Mouse (Mus musculus): ENCODE results near the gene Vpreb2.

- no peak for TF ChIP-seq CTCF (IDR thresholded peaks at IDR 0.05; ENCODE audit: low read depth, low read length)
- no peak for TF ChIP-seq POLR2AphosphoS5 (IDR thresholded peaks at IDR 0.05; ENCODE audit: insufficient replicate concordance, low read depth, low read length)
Observed at GRCm38 (mm10) chr16:17999668-18000067, 19.4 kb downstream of the Vpreb2 start.

Data from G1E (cell line).